Mouse (Mus musculus) erythroblast, embryonic 14.5 days (primary cell): ENCODE measurements around the gene Mab21l2. TPM values are rescaled to one million over a fixed set of nuclear protein-coding genes. Genes with fewer than 3 reads are reported as not detected.

Source experiments
- H3K27me3 ChIP-seq: 2 replicates; pipeline ENCODE4 v1.6.1; 2012; ENCODE audit warnings: inconsistent platforms; ENCODE audit not compliant: control insufficient read depth
- H3K36me3 ChIP-seq: 2 replicates; pipeline ENCODE4 v1.6.1; 2012; ENCODE audit warnings: mild to moderate bottlenecking, inconsistent platforms; ENCODE audit not compliant: control insufficient read depth
- H3K4me1 ChIP-seq: 2 replicates; pipeline ENCODE4 v1.6.1; 2012; ENCODE audit warnings: inconsistent platforms; ENCODE audit not compliant: control insufficient read depth
- H3K4me3 ChIP-seq: replicated peaks from 2 replicates; pipeline ENCODE3; 2012; ENCODE audit warnings: moderate library complexity, mild to moderate bottlenecking, inconsistent platforms
- H3K9me3 ChIP-seq: 2 replicates; pipeline ENCODE4 v1.6.1; 2012; ENCODE audit warnings: low read length, inconsistent platforms, mixed read lengths; ENCODE audit not compliant: control insufficient read depth
- GATA1 ChIP-seq: IDR thresholded peaks from 2 replicates; pipeline ENCODE4 v1.6.1; 2012; ENCODE audit warnings: low read length, inconsistent platforms, mixed read lengths
- TAL1 ChIP-seq: IDR thresholded peaks from 3 replicates; pipeline ENCODE4 v1.6.1; 2012; ENCODE audit warnings: low read length, inconsistent platforms, mixed read lengths
- polyA plus RNA-seq: library from polyadenylated mRNA; stranded (reverse); fragments of >175 nt; gene quantifications from 2 replicates; pipeline ENCODE4 v1.2.3, GENCODE M21; 2012

The Mab21l2 gene
- polyA plus RNA-seq: not detected in 2 replicates

- Histone ChIP-seq H3K4me1 (peaks cover 13% of the 10 kb centered on the region), H3K36me3 (peaks cover 4% of the 10 kb centered on the region; the same call in 1 of the 2 replicates), H3K9me3 (peaks cover 14% of the 10 kb centered on the region; the same call in 1 of the 2 replicates), H3K27me3 (peaks cover 85% of the 10 kb centered on the region), H3K4me3 (peak within 1 kb of the TSS; percentile 48)
- no peak for TF ChIP-seq TAL1
- TF ChIP-seq GATA1: no peak
Observed at GRCm38 (mm10) chr3:86548091-86549015, at the start of gene Mab21l2. TSS of gene Mab21l2 (minus strand) at chr3:86548629.

- peaks cover 7% of the 10 kb centered on the region for H3K4me1 ChIP-seq
- H3K36me3 ChIP-seq: no peaks in the 10 kb centered on the region
- H3K27me3 ChIP-seq: no peaks in the 10 kb centered on the region
- H3K4me3 ChIP-seq: no peak overlapping the region
- no peaks in the 10 kb centered on the region for H3K9me3 ChIP-seq
- 0 out of 3 replicates have a peak, but pooled peaks have one; percentile 17 for TF ChIP-seq TAL1
- no peak for TF ChIP-seq GATA1
Observed at GRCm38 (mm10) chr3:86575312-86575711, 26.9 kb upstream of the Mab21l2 start.

GRCm38 (mm10) chr3:86572519-86573244, 24.3 kb upstream of the Mab21l2 start:
- no peaks in the 10 kb centered on the region for H3K27me3 ChIP-seq
- TF ChIP-seq GATA1: no peak
- TF ChIP-seq TAL1: no peak
- H3K9me3 ChIP-seq: no peaks in the 10 kb centered on the region
- no peaks in the 10 kb centered on the region for H3K36me3 ChIP-seq
- peaks cover 7% of the 10 kb centered on the region for H3K4me1 ChIP-seq
- H3K4me3 ChIP-seq: no peak overlapping the region

GRCm38 (mm10) chr3:86571518-86571917, 23.1 kb upstream of the Mab21l2 start:
- no peak for TF ChIP-seq GATA1
- Histone ChIP-seq H3K4me3 (no peak overlapping the region), H3K4me1 (peaks cover 12% of the 10 kb centered on the region), H3K36me3 (no peaks in the 10 kb centered on the region), H3K9me3 (no peaks in the 10 kb centered on the region), H3K27me3 (no peaks in the 10 kb centered on the region)

- no peak overlapping the region for H3K4me3 ChIP-seq
- peaks cover 11% of the 10 kb centered on the region for H3K4me1 ChIP-seq
- TF ChIP-seq TAL1 (no peak), GATA1 (no peak)
- no peaks in the 10 kb centered on the region for H3K27me3 ChIP-seq
- no peaks in the 10 kb centered on the region for H3K9me3 ChIP-seq
- H3K36me3 ChIP-seq: no peaks in the 10 kb centered on the region
Observed at GRCm38 (mm10) chr3:86567312-86567711, 18.9 kb upstream of the Mab21l2 start.

GRCm38 (mm10) chr3:86561396-86561795, 13.0 kb upstream of the Mab21l2 start:
- Histone ChIP-seq H3K9me3 (no peaks in the 10 kb centered on the region), H3K36me3 (no peaks in the 10 kb centered on the region), H3K27me3 (no peaks in the 10 kb centered on the region), H3K4me3 (no peak overlapping the region), H3K4me1 (peaks cover 28% of the 10 kb centered on the region)
- no peak for TF ChIP-seq TAL1

GRCm38 (mm10) chr3:86561023-86561344, 12.6 kb upstream of the Mab21l2 start:
- Histone ChIP-seq H3K4me3 (no peak overlapping the region), H3K9me3 (no peaks in the 10 kb centered on the region), H3K4me1 (peaks cover 28% of the 10 kb centered on the region), H3K36me3 (no peaks in the 10 kb centered on the region), H3K27me3 (no peaks in the 10 kb centered on the region)
- TF ChIP-seq GATA1 (no peak), TAL1 (no peak; the same call in 2 of the 3 replicates)

GRCm38 (mm10) chr3:86560281-86561022, 12.0 kb upstream of the Mab21l2 start:
- peaks cover 28% of the 10 kb centered on the region for H3K4me1 ChIP-seq
- no peaks in the 10 kb centered on the region for H3K9me3 ChIP-seq
- H3K27me3 ChIP-seq: no peaks in the 10 kb centered on the region
- H3K36me3 ChIP-seq: no peaks in the 10 kb centered on the region
- H3K4me3 ChIP-seq: no peak overlapping the region
- no peak for TF ChIP-seq TAL1
- TF ChIP-seq GATA1: no peak

- Histone ChIP-seq H3K4me1 (peaks cover 28% of the 10 kb centered on the region), H3K4me3 (no peak overlapping the region), H3K27me3 (no peaks in the 10 kb centered on the region), H3K9me3 (no peaks in the 10 kb centered on the region), H3K36me3 (no peaks in the 10 kb centered on the region)
- TF ChIP-seq TAL1: no peak
- no peak for TF ChIP-seq GATA1
Observed at GRCm38 (mm10) chr3:86559635-86560034, 11.2 kb upstream of the Mab21l2 start.
